Mouse (Mus musculus): ENCODE measurements around the gene Fis1. TPM values are rescaled to one million over a fixed set of nuclear protein-coding genes. Genes with fewer than 3 reads are reported as not detected.

Gene Fis1
- polyA plus RNA-seq, 1 experiment from 2014 or later, result 284 TPM

DNA sequence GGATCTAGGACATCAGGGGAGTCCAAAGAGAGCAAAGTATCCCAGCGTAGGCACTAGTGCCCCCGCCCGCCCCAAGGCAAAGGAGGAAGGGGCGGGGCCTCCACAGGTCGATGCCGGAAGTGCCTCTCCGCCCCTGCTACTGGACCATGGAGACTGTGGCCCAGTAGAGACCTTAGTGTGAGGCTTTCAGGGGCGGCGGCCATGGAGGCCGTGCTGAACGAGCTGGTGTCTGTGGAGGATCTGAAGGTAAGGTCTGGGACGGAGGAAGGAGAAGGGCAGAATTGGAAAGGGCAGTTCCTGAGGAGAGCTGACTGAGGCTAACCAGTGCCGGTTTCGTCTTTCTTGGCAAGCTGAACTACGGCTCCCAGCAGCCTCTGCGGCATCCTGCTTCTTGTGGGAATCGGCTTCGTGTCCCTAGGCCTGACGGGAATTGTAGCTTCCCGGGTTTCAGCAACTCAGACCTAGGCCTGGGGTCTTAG, 8.9 kb downstream of the Fis1 start:
- peak overlapping the region; percentile 90 for H3K27ac ChIP-seq
- H3K36me3 ChIP-seq, result peaks cover 46% of the 10 kb centered on the region
- peak overlapping the region; percentile 75 for H3K4me2 ChIP-seq
- no peaks in the 10 kb centered on the region for H3K27me3 ChIP-seq
- ATAC-seq (replicated peaks; ENCODE audit: low FRiP score), result peak; percentile 89
- peak overlapping the region; percentile 69 for H3K9ac ChIP-seq
- H3K4me1 ChIP-seq, result peaks cover 64% of the 10 kb centered on the region
- H3K9me3 ChIP-seq (replicated peaks), result no peaks in the 10 kb centered on the region
- WGBS, result 0% methylated on average over 20 of the region's 20 CpGs
- H3K4me3 ChIP-seq (replicated peaks), result peak overlapping the region; percentile 65

DNA sequence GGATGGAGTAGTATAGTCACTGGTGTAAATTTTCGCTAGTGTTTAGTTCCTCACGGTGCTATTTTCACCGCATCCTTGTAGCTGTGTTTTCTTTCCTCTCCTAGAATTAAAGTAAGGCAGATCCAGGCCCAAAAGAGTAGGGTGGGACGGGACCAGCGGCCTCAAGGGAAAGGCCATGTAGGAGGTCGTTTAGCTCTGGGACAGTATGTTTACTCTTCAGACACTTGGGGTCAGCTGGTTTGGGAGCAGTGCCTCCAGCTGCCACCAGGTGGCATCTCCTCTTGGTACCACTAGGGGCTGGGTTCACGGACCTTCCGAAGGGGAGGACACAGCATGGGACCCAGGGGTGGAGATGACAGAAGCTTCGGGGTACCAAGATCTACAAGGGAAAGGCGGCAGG, 9.4 kb downstream of the Fis1 start:
- peak; percentile 47 for ATAC-seq (replicated peaks; ENCODE audit: low FRiP score)
- peaks cover 42% of the 10 kb centered on the region for H3K36me3 ChIP-seq
- under 1% methylated on average over 10 of the region's 10 CpGs for WGBS
- H3K27ac ChIP-seq, result peak overlapping the region; percentile 90
- H3K4me3 ChIP-seq (replicated peaks), result peak overlapping the region; percentile 65
- peak overlapping the region; percentile 75 for H3K4me2 ChIP-seq
- H3K27me3 ChIP-seq, result no peaks in the 10 kb centered on the region
- H3K9ac ChIP-seq, result peak overlapping the region; percentile 69
- H3K9me3 ChIP-seq (replicated peaks), result no peaks in the 10 kb centered on the region
- peaks cover 69% of the 10 kb centered on the region for H3K4me1 ChIP-seq

DNA sequence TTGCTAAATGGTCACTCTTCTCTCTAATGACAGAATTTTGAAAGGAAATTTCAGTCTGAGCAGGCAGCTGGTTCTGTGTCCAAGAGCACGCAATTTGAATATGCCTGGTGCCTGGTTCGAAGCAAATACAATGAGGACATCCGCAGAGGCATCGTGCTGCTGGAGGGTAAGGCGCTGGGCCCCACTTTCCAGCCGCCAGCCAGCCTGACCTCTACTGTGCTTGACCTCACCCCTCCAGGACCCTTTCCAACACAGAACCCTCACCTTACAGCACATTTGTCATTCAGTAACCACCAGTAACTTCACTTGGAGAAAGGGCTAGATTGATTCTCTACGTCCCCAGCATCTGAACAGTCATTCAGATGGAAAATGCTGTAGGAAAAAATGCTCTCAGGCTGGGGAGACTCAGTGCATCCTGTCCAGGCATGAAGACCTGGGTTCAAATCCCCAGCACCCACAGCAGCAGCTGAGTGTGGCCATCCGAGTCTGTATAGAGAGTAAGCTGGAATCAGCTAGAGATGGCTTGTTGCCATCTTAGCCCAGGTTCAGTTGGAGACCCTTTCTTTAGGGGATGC, 10.0 kb downstream of the Fis1 start:
- H3K4me1 ChIP-seq, result peaks cover 74% of the 10 kb centered on the region
- peaks cover 41% of the 10 kb centered on the region for H3K36me3 ChIP-seq
- H3K4me2 ChIP-seq, result peak overlapping the region; percentile 75
- no peaks in the 10 kb centered on the region for H3K27me3 ChIP-seq
- ATAC-seq (replicated peaks; ENCODE audit: low FRiP score), result no peak
- peak overlapping the region; percentile 90; the same call in 1 of the 2 replicates for H3K27ac ChIP-seq
- WGBS, result 64% methylated on average over 8 of the region's 8 CpGs
- peak overlapping the region; percentile 69 for H3K9ac ChIP-seq
- no peaks in the 10 kb centered on the region for H3K9me3 ChIP-seq (replicated peaks)
- peak overlapping the region; percentile 65 for H3K4me3 ChIP-seq (replicated peaks)

DNA sequence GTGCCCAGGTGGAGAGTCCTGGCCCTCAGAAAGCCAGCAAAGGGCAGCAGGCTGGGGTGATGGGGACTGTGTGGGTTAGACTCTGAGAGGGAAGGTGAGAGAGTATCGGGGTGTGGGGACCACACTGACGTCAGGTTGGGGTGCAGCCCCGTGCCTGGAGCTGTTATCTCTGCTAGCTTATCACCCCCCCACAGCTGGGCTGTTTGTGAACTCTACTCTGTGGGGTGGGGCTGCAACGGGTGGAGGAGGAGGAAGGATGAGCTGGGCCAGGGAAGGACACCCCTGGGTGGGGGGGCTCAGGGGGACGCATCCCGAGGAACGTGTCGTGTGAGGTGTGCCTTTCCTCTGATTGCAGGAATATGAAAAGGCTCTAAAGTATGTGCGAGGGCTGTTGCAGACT, 12.1 kb downstream of the Fis1 start:
- H3K9ac ChIP-seq, result 0 out of 2 replicates have a peak overlapping the region, but pooled peaks have one; percentile 2
- H3K36me3 ChIP-seq, result peaks cover 43% of the 10 kb centered on the region
- no peak overlapping the region for H3K4me2 ChIP-seq
- H3K27me3 ChIP-seq, result no peaks in the 10 kb centered on the region
- H3K9me3 ChIP-seq (replicated peaks), result no peaks in the 10 kb centered on the region
- H3K4me1 ChIP-seq, result peaks cover 63% of the 10 kb centered on the region
- H3K4me3 ChIP-seq (replicated peaks), result no peak overlapping the region
- H3K27ac ChIP-seq, result peak overlapping the region; percentile 92
- ATAC-seq (replicated peaks; ENCODE audit: low FRiP score), result no peak; the same call in 1 of the 2 replicates
- 85% methylated on average over 9 of the region's 9 CpGs for WGBS

DNA sequence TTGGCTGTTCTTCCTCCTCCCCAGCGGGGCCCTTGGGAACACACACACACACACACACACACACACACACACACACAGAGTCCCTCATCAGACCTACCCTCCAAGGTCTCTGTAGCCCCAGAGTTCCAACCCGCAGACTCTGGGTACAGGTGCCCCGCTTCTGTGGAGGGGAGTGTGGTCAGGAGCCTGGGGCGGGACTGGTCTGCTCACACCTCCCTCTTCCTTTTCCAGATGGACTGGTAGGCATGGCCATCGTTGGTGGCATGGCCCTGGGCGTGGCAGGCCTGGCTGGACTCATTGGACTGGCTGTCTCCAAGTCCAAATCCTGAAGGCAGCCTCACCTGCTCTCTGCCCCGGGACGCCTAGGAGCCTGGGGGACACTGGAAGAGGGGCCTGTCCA, 12.6 kb downstream of the Fis1 start:
- Histone ChIP-seq H3K4me3 (replicated peaks) (no peak overlapping the region), H3K9ac (no peak overlapping the region), H3K36me3 (peaks cover 40% of the 10 kb centered on the region), H3K9me3 (replicated peaks) (no peaks in the 10 kb centered on the region), H3K4me2 (0 out of 2 replicates have a peak overlapping the region, but pooled peaks have one; percentile 19), H3K27me3 (no peaks in the 10 kb centered on the region), H3K27ac (peak overlapping the region; percentile 92), H3K4me1 (peaks cover 63% of the 10 kb centered on the region)
- no peak for ATAC-seq (replicated peaks; ENCODE audit: low FRiP score)
- WGBS, result 85% methylated on average over 8 of the region's 8 CpGs

DNA sequence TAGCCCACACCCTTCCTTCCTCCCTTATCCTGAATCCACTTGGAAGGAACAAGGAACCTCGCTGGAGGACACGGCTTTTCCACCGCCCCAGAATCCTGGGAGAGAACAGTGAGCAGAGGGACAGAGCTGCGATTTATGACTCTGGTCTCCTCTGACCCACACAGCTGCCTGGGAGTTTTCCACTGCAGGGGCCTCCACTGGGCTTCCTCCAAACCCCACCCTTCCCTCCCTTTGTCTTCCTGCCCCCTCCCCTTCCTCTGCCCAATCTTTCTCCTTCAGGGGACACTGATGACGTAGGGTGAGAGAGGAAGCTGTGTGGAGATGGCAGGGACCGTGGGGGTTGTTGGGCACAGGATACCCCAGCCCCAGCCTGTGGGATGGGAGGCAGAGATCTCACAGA, 13.3 kb downstream of the Fis1 start, which contains the start of gene Cldn15:
Gene Cldn15, plus strand, starts transcription at position 286 of the 400 bp plus-strand sequence.
- no peak within 1 kb of the TSS for H3K9ac ChIP-seq
- H3K36me3 ChIP-seq, result peaks cover 40% of the 10 kb centered on the region
- H3K27ac ChIP-seq, result peak within 1 kb of the TSS; percentile 92
- peak within 1 kb of the TSS; percentile 19; the same call in 1 of the 2 replicates for H3K4me2 ChIP-seq
- peak; percentile 46 for ATAC-seq (replicated peaks; ENCODE audit: low FRiP score)
- H3K27me3 ChIP-seq, result no peaks in the 10 kb centered on the region
- peaks cover 60% of the 10 kb centered on the region for H3K4me1 ChIP-seq
- 15% methylated on average over 6 of the region's 6 CpGs for WGBS
- H3K9me3 ChIP-seq (replicated peaks), result no peaks in the 10 kb centered on the region
- H3K4me3 ChIP-seq (replicated peaks), result no peak within 1 kb of the TSS

DNA sequence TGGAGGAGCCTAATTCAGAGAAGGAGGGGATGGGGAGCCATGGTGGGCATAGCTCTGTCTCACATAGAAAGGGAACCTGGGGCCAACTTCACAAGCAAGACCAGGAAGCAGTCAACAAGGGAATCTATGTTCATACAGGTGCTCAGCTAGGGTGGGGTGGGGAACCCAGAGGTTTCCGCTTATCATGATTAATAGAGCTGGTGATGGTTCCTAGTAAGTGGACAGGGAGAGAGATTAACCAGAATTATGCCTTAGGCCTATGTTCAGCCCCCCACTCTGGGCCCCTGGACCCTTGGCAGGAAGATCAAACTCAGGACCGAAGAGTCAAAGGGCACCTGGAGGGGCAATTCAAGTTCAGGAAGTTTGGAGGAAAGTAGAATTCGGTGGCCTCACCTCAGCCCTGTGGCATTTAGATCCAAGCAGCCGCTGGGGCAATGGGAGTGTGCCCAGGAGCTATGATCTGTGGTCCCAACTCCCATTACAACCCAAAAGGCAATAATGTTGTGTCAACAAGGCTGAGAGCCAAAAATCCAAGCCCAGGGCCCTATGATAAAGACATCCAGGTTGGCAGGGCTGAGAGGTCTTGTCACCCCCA, 13.9 kb downstream of the Fis1 start:
- Histone ChIP-seq H3K27me3 (no peaks in the 10 kb centered on the region), H3K4me3 (replicated peaks) (no peak overlapping the region), H3K4me2 (0 out of 2 replicates have a peak overlapping the region, but pooled peaks have one; percentile 2), H3K4me1 (peaks cover 56% of the 10 kb centered on the region), H3K9me3 (replicated peaks) (no peaks in the 10 kb centered on the region), H3K9ac (no peak overlapping the region), H3K36me3 (peaks cover 40% of the 10 kb centered on the region), H3K27ac (peak overlapping the region; percentile 92)
- no peak for ATAC-seq (replicated peaks; ENCODE audit: low FRiP score)
- WGBS, result 77% methylated on average over 4 of the region's 4 CpGs

DNA sequence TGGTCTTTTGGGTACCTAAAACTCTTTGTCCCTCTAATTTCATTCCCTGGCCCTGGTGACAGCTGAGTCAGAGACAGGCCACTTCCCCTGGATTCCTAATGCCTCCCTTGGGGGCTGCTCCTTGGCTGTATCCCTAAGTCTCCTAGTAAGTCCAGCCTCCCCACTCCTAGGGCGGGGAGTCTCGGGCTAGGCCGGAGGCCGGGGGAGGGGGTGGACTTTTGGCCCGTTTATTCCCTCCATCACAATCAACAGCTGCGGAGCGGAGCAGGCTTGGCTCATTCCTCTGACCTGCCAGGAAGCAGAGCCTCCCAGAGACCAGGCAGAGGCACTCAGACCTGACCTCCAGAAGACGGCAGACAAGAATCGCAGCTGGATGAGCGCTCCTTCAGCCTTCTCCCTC, 14.5 kb downstream of the Fis1 start:
- no peaks in the 10 kb centered on the region for H3K27me3 ChIP-seq
- H3K4me1 ChIP-seq, result peaks cover 56% of the 10 kb centered on the region
- peaks cover 40% of the 10 kb centered on the region for H3K36me3 ChIP-seq
- H3K9me3 ChIP-seq (replicated peaks), result no peaks in the 10 kb centered on the region
- ATAC-seq (replicated peaks; ENCODE audit: low FRiP score), result 0 out of 2 replicates have a peak, but pooled peaks have one; percentile 10
- no peak overlapping the region for H3K4me3 ChIP-seq (replicated peaks)
- H3K27ac ChIP-seq, result peak overlapping the region; percentile 92
- no peak overlapping the region for H3K9ac ChIP-seq
- 49% methylated on average over 10 of the region's 10 CpGs for WGBS
- peak overlapping the region; percentile 19; the same call in 1 of the 2 replicates for H3K4me2 ChIP-seq

DNA sequence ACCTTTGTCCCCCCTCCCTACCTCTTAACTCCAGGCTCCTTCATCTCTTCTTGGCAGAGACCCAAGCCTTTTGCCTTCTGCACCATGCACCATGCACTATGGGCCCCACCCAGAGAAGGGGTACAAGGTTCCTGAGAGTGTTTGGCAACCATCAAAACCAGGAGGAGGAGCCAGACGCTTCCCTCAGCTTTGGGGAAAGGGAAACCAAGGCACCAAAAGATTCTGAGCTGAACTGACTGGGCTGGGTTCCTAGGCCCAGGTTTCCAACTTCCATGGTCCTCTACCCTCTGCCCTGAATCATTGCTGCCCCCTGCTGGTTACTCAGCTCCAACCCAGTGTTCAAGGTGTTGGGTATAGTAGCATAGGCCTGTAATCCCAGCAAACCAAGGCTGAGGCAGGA, 17.6 kb downstream of the Fis1 start:
- 57% methylated on average over 1 of the region's 1 CpGs for WGBS
- no peak for ATAC-seq (replicated peaks; ENCODE audit: low FRiP score)
- H3K9me3 ChIP-seq (replicated peaks), result no peaks in the 10 kb centered on the region
- H3K4me2 ChIP-seq, result no peak overlapping the region
- H3K4me3 ChIP-seq (replicated peaks), result no peak overlapping the region
- no peak overlapping the region for H3K27ac ChIP-seq
- H3K4me1 ChIP-seq, result peaks cover 29% of the 10 kb centered on the region
- H3K36me3 ChIP-seq, result peaks cover 12% of the 10 kb centered on the region
- H3K9ac ChIP-seq, result no peak overlapping the region
- H3K27me3 ChIP-seq, result no peaks in the 10 kb centered on the region

DNA sequence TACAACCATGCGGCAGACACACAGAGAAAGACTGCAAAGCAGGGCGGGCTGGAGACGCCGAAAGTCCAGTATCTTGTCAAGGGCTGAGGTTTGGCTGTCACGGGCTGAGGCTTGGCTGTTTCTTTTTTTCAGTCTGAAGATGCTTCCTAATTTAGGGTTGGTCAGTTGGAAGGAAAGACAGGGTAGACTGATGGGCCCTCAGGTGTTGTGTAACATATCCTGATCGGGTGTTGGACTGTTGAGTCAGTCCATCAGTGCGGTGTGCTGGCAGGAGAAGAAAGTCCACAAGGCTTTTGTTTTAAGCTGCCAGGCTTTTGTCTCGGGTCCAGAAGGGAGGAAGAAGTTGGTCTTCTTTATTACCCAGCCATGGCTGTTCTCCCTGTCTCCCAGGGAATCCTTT, 20.6 kb downstream of the Fis1 start:
- Histone ChIP-seq H3K9me3 (replicated peaks) (no peaks in the 10 kb centered on the region), H3K4me3 (replicated peaks) (no peak overlapping the region), H3K27me3 (no peaks in the 10 kb centered on the region), H3K27ac (no peak overlapping the region), H3K9ac (no peak overlapping the region; the same call in 1 of the 2 replicates), H3K4me2 (no peak overlapping the region), H3K36me3 (no peaks in the 10 kb centered on the region), H3K4me1 (no peaks in the 10 kb centered on the region)
- ATAC-seq (replicated peaks; ENCODE audit: low FRiP score), result no peak
- 73% methylated on average over 8 of the region's 8 CpGs for WGBS

DNA sequence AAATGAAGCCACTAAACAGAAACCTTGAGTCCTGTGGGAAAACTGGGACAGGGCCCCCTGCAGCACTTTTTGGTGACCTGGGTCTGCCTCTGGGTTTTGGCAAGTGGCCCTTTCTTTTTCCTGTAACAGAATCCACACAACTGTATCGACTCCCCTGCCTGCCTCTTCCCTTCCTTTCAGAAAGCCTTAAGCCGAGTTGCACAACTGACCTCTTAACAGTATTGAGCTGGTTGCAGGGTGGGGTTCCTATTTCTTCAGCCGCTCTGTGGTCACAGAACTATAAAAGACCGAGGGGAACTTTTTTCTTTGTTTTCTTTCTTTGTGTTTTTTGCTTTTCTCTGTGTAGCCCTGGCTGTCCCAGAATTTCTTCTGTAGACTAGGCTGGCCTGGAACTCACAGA, 24.7 kb downstream of the Fis1 start:
- Histone ChIP-seq H3K4me2 (no peak overlapping the region), H3K4me3 (replicated peaks) (no peak overlapping the region), H3K9me3 (replicated peaks) (no peaks in the 10 kb centered on the region), H3K27me3 (no peaks in the 10 kb centered on the region), H3K9ac (no peak overlapping the region), H3K36me3 (peaks cover 22% of the 10 kb centered on the region), H3K27ac (no peak overlapping the region), H3K4me1 (no peaks in the 10 kb centered on the region)
- 66% methylated on average over 4 of the region's 4 CpGs for WGBS
- no peak for ATAC-seq (replicated peaks; ENCODE audit: low FRiP score)

DNA sequence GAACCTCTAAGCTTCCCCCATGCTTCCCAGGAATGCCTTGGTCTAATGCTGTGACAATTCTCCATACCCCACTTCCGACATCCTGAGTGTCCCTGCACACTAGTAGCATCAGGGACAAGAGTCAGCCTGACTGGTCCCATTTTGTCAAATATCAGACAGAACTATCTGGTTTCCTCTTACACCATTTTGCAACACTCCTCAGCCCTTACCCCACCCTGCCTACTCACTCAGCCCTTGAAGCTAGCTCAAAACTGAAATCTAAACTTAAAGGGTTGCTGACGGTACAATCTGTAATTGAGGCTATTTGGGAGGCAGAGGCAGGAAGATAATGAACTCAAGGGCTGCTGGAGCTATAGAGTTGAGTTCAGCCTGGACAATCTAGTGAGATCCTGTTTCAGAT, 26.7 kb downstream of the Fis1 start:
- no peaks in the 10 kb centered on the region for H3K27me3 ChIP-seq
- no peak overlapping the region for H3K27ac ChIP-seq
- H3K4me1 ChIP-seq, result no peaks in the 10 kb centered on the region
- WGBS, result 79% methylated on average over 2 of the region's 2 CpGs
- H3K9me3 ChIP-seq (replicated peaks), result no peaks in the 10 kb centered on the region
- peaks cover 38% of the 10 kb centered on the region for H3K36me3 ChIP-seq
- H3K9ac ChIP-seq, result no peak overlapping the region
- no peak overlapping the region for H3K4me3 ChIP-seq (replicated peaks)
- H3K4me2 ChIP-seq, result no peak overlapping the region
- no peak for ATAC-seq (replicated peaks; ENCODE audit: low FRiP score)
